Mouse (Mus musculus) lung, postnatal 0 days (tissue): Measurements from ENCODE around the gene Cdc34b.

Experiments used
- CTCF ChIP-seq: IDR thresholded peaks from 2 replicates; pipeline ENCODE4 v1.5.1; 2016; ENCODE audit warnings: antibody characterized with exemption, mild to moderate bottlenecking
- EP300 ChIP-seq: IDR thresholded peaks from 2 replicates; pipeline ENCODE4 v1.6.1; 2016; ENCODE audit warnings: antibody characterized with exemption, mild to moderate bottlenecking, control low read depth

DNA sequence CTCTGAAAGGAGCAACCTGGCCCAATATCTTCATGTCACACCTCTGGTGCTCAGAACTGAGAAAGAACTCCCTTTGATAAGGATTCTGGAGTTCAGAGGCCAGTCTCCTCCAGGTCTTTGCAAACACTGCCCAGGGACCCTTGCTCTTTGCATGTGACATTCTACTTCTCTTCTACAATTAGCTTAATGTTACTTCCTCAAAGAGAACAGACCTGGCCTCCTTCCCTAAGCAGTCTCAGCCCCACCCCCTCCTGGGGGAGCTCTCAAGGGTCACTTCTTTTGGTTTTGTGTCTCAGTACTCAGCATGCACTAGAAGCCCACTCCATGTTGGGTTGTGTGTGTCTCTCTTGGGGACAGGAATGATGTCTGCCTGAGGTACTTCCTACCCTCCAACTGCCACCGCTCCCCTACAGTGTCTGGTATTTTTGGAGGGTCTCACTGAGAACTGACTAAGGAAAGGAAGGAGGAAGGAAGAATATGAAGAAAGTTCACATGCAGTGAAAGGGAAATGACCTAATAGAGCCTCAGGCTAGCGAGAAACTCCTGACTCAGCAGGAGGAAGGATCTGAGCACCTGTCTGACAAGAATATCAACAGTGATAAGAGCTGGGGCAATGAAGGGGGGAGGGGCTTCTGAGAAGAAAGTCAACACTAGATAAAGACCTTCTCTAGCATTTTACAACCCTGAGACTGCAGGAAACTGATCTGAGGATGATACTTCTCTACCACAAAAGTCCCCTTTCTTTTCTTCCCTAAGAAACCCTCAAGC is 11.5 kb downstream of the Cdc34b start:
- TF ChIP-seq CTCF (no peak), EP300 (no peak)
